Mouse (Mus musculus) intestine, embryonic 14.5 days (tissue): ENCODE results near the gene Nalcn. TPM values are rescaled to one million over a fixed set of nuclear protein-coding genes. Genes with fewer than 3 reads are reported as not detected.

ENCODE experiments used
- ATAC-seq: fragments of 200-750 bp; cut with Nextera tagmentation; replicated peaks from 2 replicates; pipeline ENCODE4 v1.8.0; 2017; ENCODE audit warnings: low read depth, moderate number of reproducible peaks, moderate TSS enrichment, moderate library complexity; ENCODE audit not compliant: low FRiP score, low TSS enrichment
- DNase-seq: peaks from one replicate; pipeline ENCODE4 v3.0.0-alpha.2; 2018; ENCODE audit warnings: low spot score
- H3K27ac ChIP-seq: fragments of 300-500 bp; sonication (generic); 2 replicates; pipeline ENCODE4 v1.5.1; 2014; ENCODE audit warnings: low read depth, mild to moderate bottlenecking, control low read depth
- H3K27me3 ChIP-seq: fragments of 300-500 bp; sonication (generic); replicated peaks from 2 replicates; pipeline ENCODE4 v1.6.1; 2014; ENCODE audit warnings: low read length, control low read depth; ENCODE audit not compliant: control insufficient read depth, insufficient read depth
- H3K36me3 ChIP-seq: fragments of 300-500 bp; sonication (generic); 2 replicates; pipeline ENCODE4 v1.6.1; 2014; ENCODE audit warnings: low read length, control low read depth; ENCODE audit not compliant: control insufficient read depth, insufficient read depth
- H3K4me1 ChIP-seq: fragments of 300-500 bp; sonication (generic); replicated peaks from 2 replicates; pipeline ENCODE4 v1.6.1; 2014; ENCODE audit warnings: low read length, control low read depth, mixed read lengths; ENCODE audit not compliant: control insufficient read depth, insufficient read depth
- H3K4me2 ChIP-seq: fragments of 300-500 bp; sonication (generic); 2 replicates; pipeline ENCODE4 v1.6.1; 2014; ENCODE audit warnings: low read length
- H3K4me3 ChIP-seq: fragments of 300-500 bp; sonication (generic); 2 replicates; pipeline ENCODE4 v1.5.1; 2014; ENCODE audit warnings: low read depth, low read length, control low read depth, mixed read lengths
- H3K9ac ChIP-seq: fragments of 300-500 bp; sonication (generic); 2 replicates; pipeline ENCODE4 v1.6.1; 2014; ENCODE audit warnings: mild to moderate bottlenecking, low read length
- H3K9me3 ChIP-seq: fragments of 300-500 bp; sonication (generic); 2 replicates; pipeline ENCODE4 v1.6.1; 2016; ENCODE audit warnings: low read length, control low read depth; ENCODE audit not compliant: control insufficient read depth
- WGBS: fragments of 180-500 bp; shearing (Covaris S2); extraction: QIAGEN DNeasy Blood & Tissue Kit; methylation state at CpG from one replicate; pipeline ENCODE4 v1.1.7; 2014; 5-methylcytosine and 5-hydroxymethylcytosine counted together
- polyA plus RNA-seq: library from polyadenylated mRNA; unstranded; fragments of >200 nt; fragmentation: Nextera tagmentation; extraction: Ambion mirVana; gene quantifications from 2 replicates; pipeline ENCODE4 v1.2.1, GENCODE M21; 2014

Gene Nalcn
- polyA plus RNA-seq, 1 experiment from 2014 or later: 1.6 TPM

GRCm38 (mm10) chr14:123535636-123536035, 91.3 kb downstream of the Nalcn start:
- Histone ChIP-seq H3K4me2 (no peak overlapping the region), H3K9me3 (no peaks in the 10 kb centered on the region), H3K27me3 (no peaks in the 10 kb centered on the region), H3K4me3 (no peak overlapping the region), H3K36me3 (no peaks in the 10 kb centered on the region), H3K9ac (no peak overlapping the region), H3K27ac (no peak overlapping the region), H3K4me1 (no peaks in the 10 kb centered on the region)
- ATAC-seq (no peak), DNase-seq (no peak)
- WGBS: 50% methylated on average over 2 of the region's 2 CpGs

GRCm38 (mm10) chr14:123533000-123533399, 93.9 kb downstream of the Nalcn start:
- no peak overlapping the region for H3K4me3 ChIP-seq
- H3K27ac ChIP-seq: no peak overlapping the region
- H3K9me3 ChIP-seq: no peaks in the 10 kb centered on the region
- no peak for DNase-seq
- no peak overlapping the region for H3K4me2 ChIP-seq
- no peak for ATAC-seq
- 78% methylated on average over 1 of the region's 1 CpGs for WGBS
- H3K4me1 ChIP-seq: no peaks in the 10 kb centered on the region
- no peaks in the 10 kb centered on the region for H3K27me3 ChIP-seq
- H3K9ac ChIP-seq: no peak overlapping the region
- H3K36me3 ChIP-seq: no peaks in the 10 kb centered on the region

GRCm38 (mm10) chr14:123531271-123531670, 95.7 kb downstream of the Nalcn start:
- Histone ChIP-seq H3K4me2 (no peak overlapping the region), H3K9ac (no peak overlapping the region), H3K4me1 (no peaks in the 10 kb centered on the region), H3K27ac (no peak overlapping the region), H3K36me3 (no peaks in the 10 kb centered on the region), H3K4me3 (no peak overlapping the region), H3K27me3 (no peaks in the 10 kb centered on the region), H3K9me3 (no peaks in the 10 kb centered on the region)
- WGBS: 26% methylated on average over 1 of the region's 1 CpGs
- no peak for ATAC-seq
- DNase-seq: no peak

GRCm38 (mm10) chr14:123529143-123529542, 97.8 kb downstream of the Nalcn start:
- no peaks in the 10 kb centered on the region for H3K27me3 ChIP-seq

GRCm38 (mm10) chr14:123513376-123514141, 113.4 kb downstream of the Nalcn start:
- ATAC-seq (no peak), DNase-seq (no peak)
- Histone ChIP-seq H3K27me3 (no peaks in the 10 kb centered on the region), H3K4me2 (no peak overlapping the region), H3K9ac (no peak overlapping the region), H3K9me3 (no peaks in the 10 kb centered on the region), H3K36me3 (no peaks in the 10 kb centered on the region), H3K4me1 (no peaks in the 10 kb centered on the region), H3K27ac (no peak overlapping the region), H3K4me3 (no peak overlapping the region)
- WGBS: 40% methylated on average over 8 of the region's 8 CpGs

More at GRCm38 (mm10) chr14:123529143-123529542, 97.8 kb downstream of the Nalcn start:
- no peaks in the 10 kb centered on the region for H3K9me3 ChIP-seq
- no peaks in the 10 kb centered on the region for H3K36me3 ChIP-seq
- H3K9ac ChIP-seq: no peak overlapping the region
- H3K4me3 ChIP-seq: no peak overlapping the region
- H3K27ac ChIP-seq: no peak overlapping the region
- H3K4me2 ChIP-seq: no peak overlapping the region
- DNase-seq: no peak
- ATAC-seq: no peak
- no peaks in the 10 kb centered on the region for H3K4me1 ChIP-seq

GRCm38 (mm10) chr14:123512923-123513322, 114.0 kb downstream of the Nalcn start:
- H3K27ac ChIP-seq: no peak overlapping the region
- no peaks in the 10 kb centered on the region for H3K27me3 ChIP-seq
- H3K4me3 ChIP-seq: no peak overlapping the region
- DNase-seq (no peak), ATAC-seq (no peak)
- no peaks in the 10 kb centered on the region for H3K4me1 ChIP-seq
- H3K36me3 ChIP-seq: no peaks in the 10 kb centered on the region
- no peak overlapping the region for H3K4me2 ChIP-seq
- H3K9ac ChIP-seq: no peak overlapping the region
- 77% methylated on average over 2 of the region's 2 CpGs for WGBS
- no peaks in the 10 kb centered on the region for H3K9me3 ChIP-seq

- H3K9ac ChIP-seq: no peak overlapping the region
- H3K4me1 ChIP-seq: no peaks in the 10 kb centered on the region
- no peaks in the 10 kb centered on the region for H3K9me3 ChIP-seq
- H3K27me3 ChIP-seq: no peaks in the 10 kb centered on the region
- no peaks in the 10 kb centered on the region for H3K36me3 ChIP-seq
- no peak overlapping the region for H3K4me3 ChIP-seq
- no peak overlapping the region for H3K4me2 ChIP-seq
- ATAC-seq (no peak), DNase-seq (no peak)
- no peak overlapping the region for H3K27ac ChIP-seq
These were observed 131.4 kb downstream of the Nalcn start for GRCm38 (mm10) chr14:123495544-123495943.

- Histone ChIP-seq H3K4me1 (no peaks in the 10 kb centered on the region), H3K27ac (no peak overlapping the region), H3K9ac (no peak overlapping the region), H3K9me3 (no peaks in the 10 kb centered on the region), H3K4me2 (no peak overlapping the region), H3K4me3 (no peak overlapping the region), H3K27me3 (no peaks in the 10 kb centered on the region), H3K36me3 (no peaks in the 10 kb centered on the region)
- ATAC-seq (no peak), DNase-seq (no peak)
- 57% methylated on average over 1 of the region's 1 CpGs for WGBS
These were observed 138.3 kb downstream of the Nalcn start for GRCm38 (mm10) chr14:123488575-123489207.

- H3K4me1 ChIP-seq: no peaks in the 10 kb centered on the region
- no peak overlapping the region for H3K4me2 ChIP-seq
- DNase-seq: no peak
- no peak for ATAC-seq
- H3K27me3 ChIP-seq: no peaks in the 10 kb centered on the region
- H3K9ac ChIP-seq: no peak overlapping the region
- H3K9me3 ChIP-seq: no peaks in the 10 kb centered on the region
- H3K4me3 ChIP-seq: no peak overlapping the region
- 82% methylated on average over 1 of the region's 1 CpGs for WGBS
- H3K36me3 ChIP-seq: no peaks in the 10 kb centered on the region
- no peak overlapping the region for H3K27ac ChIP-seq
These were observed 164.9 kb downstream of the Nalcn start for GRCm38 (mm10) chr14:123462026-123462425.
